Mouse (Mus musculus) urinary bladder, adult 18-20 months (tissue): ENCODE results near the gene Casq2.

Experiments used
- DNase-seq, 2 experiments: peaks; one replicate each; pipeline ENCODE4 v3.0.0; 2022; ENCODE audit warnings: low spot score in 2 of 2, mixed read lengths in 2 of 2

The Casq2 gene

DNA sequence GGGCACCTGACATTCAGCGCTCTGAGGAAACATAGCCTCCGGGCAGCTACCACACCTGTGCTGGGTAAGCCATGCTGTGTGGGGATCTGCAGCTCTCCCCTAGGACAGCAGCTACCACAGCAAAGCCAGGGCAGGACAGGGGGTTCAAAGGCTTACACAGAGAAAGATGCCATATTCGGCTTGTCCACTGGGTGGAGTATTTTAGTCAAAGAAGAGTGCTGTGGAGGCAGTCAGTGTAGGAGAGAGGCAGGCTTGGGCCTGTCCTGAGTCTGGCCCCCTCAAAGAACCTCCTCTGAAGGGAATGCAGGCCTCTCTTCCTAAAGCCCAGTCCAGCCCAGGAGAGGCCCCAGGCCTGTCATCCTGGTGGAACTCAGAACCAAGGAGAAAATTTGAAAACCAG lies 4.4 kb upstream of the Casq2 start:
- DNase-seq = peak; percentile 59 to 63

DNA sequence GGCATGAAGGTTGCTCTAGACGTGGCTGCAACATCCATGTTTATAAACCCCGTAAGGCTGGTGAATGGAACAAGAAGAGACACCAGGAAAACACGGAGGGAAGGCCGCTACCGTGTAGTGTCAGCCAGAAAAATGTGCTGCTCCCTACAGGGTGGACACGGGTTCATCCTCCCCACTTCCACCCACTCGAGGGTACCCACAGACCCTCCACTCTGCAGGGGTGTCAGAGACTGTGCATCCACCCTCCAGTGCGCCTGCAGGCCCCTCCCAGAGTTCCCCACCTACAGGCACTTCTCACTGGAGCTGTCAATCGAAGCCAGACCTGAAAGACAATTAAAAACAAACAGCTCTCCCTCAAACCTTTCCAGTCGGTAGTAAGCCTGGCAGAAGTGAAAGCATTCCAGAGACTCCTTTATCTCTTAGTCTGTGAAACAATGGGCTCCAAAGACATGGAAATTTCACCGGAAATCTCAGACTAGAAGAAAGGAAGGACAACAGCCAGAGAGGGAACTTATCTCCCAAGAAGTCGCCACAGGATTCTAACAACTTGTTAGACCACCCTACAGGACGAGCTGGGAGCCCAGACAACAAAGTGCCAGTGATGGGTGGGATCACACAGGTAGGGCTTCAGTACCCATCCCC lies 2.5 kb upstream of the Casq2 start:
- DNase-seq = no peak

DNA sequence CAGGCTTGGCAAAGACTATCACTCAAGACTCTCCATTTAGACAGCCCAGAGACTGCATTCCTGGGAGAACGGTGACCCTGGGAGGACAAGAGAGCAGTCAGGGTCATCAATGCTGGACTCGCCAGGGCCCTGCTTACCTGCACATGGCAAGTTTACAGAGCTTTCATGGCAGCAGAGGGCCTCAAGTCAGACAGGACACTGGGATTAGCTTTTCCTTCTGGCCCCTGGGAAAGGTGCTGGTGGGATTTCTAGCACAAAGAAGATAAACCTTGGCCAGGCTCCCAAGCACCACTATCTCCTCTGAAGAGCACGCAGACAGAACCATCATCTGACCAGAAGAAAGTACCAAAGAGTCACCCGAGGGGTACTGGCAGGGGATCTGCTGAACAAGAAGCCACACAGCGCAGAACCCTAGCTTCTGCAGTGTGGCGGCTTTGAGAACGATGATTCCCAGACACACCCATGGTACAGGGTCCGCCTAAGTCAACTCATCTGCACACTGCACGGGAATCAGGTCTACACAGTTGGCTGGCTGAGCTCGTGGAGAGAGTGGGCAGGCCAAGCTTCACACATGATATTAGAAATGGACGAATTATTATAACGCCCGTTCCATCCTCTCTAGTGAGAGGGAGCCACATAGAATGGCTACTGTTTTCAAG lies 1.3 kb upstream of the Casq2 start:
- no peak for DNase-seq

DNA sequence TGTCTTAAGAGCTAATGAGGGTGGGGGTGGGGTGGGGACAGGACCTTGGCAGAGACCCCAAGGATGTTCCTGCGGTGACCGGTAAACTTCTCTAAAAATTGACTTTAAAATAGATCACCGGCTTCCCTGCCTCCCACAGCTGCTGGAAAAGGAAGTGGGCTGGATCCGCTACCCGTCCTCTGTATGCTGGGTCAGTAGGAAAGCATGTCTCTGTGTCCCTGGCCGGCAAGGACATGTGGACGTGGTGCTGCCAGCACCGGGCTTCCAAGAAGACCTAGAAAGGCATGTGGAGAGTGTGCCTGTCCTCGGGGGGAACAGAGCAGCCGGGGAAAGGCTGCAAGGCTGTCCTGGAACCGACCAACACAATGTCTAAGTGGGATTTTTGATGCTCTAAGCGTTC lies 496 bp upstream of the Casq2 start:
- DNase-seq = no peak

DNA sequence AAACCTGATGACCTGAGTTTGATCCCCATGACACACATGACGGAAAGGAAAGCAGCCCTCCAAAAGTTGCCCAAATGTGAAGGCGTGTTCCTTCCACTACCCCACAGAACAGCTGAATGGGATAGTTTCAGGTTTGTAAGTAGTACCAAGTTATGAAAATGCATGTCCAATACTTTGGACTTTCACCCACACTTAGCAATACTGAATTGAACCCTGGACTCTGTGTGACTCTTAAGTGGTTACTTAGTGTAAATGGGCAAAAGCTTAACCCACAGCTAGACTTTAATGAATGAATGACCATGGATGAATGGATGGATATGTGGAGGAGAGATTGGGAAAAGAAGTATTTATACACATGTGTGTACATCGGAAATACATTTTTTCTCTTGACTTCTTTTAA lies 8.6 kb downstream of the Casq2 start:
- DNase-seq = no peak

DNA sequence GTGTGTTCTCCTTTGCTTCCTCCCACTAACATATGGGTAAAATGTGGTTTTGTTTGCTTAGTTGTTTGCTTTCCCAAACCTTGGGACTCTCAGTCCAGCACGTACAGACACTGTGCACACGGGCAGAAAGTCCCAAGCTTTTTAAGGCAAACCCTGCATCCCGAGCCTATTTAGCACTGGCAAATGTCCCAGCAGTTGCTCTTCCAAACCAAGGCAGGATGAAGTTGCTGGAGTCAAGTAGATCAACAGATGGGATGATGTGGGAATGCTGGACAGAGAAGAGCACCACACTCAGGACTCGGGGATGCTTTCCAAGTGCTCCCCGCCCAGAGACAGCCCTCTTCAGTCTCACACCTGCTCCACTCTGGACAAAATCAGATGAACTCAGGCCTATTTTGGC lies 9.2 kb downstream of the Casq2 start:
- DNase-seq = no peak

DNA sequence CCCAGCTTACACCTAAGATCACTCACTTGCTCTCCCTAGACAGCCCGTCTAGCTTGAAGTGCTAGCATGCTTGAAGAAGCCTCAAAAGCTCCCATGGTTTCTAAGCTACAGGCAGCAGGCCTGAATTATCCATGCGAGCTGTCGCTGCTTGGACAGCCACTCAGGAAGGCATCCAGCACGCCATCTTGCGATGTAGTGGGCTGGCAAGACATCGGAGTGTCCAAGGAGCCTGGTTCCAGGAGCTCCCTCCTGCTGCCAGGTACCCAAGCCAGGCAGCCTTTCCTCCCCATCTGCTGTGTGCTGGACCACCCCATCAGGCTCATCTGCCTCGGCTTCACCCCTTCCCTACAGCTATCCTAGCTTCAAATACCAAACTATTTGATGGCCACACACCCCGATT lies 10.2 kb downstream of the Casq2 start:
- no peak for DNase-seq

DNA sequence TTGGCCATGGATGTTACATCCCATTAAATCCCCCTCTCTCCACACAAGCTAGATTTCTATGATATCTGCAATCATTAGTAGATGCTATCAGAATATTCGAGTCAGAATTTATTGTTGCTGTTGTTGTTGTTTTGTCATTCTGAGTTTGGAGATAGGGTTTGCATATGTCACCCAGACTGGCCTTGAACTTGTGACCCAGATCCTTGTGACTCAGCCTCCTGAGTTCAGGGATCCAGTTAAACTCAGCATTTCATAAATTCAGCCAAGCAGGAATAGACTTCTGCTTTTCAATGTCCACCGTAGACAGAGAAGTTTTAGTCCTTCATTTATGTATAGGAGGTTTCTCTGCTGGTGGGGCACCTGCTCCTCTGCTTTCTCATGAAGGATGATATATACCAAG lies 10.8 kb downstream of the Casq2 start:
- no peak for DNase-seq

DNA sequence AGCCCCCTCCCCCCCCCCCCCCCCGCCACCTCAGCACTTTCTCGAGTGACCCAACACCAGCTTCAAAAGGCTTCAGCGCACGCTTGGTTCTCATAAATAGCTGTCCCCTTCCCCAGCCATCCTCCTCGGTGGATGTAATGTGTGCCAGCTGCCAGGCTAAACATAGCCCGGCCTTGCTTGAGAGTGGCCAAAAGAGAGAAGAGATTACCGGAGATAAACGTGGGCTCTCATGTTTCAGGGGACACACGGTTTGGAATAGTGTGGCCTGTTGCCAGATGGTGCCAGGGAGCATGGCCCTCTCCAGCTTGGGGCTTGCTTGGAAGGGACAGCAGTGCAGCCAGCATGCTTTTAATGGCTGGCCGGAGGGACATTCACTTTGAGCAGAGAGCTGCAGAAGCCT lies 13.0 kb downstream of the Casq2 start:
- DNase-seq = no peak

DNA sequence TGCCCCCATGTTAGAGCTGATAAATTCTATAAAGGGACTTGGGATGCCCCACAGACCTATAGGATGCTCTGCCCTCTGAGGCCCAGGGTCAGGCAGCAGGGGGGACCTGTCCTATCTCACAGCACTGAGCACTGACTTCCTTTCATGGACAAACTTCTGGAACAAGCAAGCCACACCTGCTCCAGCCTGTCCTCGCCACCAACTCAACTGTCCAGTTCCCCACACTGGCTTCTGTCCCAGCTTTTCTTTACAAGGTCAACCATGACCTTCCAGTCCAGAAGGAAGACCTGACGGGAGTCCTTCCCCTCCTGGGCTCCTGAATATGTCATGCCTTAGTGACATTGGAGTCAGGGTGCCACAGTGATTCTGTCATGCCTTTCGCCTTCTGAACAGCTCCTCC lies 13.6 kb downstream of the Casq2 start:
- DNase-seq = no peak

DNA sequence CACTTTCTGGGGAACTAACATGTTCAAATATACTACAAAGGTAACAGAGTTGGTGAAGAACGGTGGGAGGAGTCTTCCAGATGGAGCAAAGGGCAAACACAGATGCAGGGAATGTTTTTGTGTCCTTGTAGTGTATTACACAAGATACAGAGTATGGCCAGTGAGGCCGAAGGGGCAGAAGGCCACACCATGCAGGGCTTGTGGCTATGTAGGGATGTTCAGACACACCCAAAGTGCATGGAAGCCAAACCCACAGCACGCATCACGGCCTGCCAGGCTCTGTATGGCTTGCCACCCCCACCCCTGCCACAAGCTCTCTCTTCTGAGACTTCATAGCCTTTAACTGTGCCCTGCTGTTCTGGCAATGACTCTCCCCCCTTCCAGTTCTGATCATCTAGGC lies 15.2 kb downstream of the Casq2 start:
- no peak for DNase-seq

DNA sequence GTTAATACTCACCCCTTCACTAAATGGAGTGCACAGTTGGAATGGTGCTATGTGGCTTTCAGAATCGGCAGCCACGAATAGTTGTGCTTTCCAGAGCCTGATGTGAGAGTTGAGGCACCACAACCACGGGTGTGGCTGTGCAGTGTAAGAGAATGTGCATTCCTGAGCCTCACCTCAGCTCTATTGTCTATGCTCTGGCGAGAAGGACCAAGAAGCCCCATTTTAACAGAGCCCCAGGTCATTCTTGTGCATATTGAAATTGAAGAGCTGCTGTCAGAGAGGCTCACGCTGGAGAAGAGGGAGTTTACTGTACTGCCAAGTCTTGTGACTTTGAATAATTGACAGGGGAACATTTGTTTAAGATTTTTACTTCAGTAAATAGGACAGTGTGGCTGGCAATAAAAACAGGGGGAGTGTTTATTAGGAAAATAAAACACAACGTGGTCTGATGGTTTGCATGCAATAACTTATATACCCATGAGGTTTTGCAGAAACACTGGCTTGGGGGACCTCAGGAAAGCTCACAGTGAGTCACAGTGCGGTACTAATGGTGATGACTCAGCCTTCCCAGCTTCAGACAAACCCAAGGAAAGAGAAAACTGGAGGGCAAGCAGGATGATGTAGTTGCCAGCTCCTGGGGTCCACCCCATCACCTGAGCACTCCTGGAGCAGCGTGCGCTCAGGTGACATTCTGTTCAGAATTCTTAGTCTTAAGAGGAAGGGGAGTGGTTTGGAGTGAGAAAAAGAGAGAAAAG lies 17.8 kb downstream of the Casq2 start:
- no peak for DNase-seq

DNA sequence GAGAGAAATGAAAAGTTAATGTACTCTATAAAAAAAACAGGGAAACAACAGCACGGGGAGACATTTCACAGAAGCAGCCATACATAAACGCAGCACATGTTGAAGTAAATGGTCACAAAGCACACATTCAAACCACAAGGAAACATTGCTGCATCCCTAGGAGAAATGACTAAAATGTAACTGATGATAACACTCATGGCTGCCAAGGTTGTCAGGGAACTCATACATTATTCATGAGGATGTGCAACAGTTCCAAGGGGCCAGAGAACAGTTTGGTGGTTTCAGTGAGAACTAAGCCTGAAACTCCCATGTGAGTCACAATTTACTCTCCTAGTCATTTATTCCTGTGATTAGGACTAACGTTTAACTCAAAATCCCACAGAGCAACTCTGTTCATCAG lies 22.0 kb downstream of the Casq2 start:
- no peak for DNase-seq

DNA sequence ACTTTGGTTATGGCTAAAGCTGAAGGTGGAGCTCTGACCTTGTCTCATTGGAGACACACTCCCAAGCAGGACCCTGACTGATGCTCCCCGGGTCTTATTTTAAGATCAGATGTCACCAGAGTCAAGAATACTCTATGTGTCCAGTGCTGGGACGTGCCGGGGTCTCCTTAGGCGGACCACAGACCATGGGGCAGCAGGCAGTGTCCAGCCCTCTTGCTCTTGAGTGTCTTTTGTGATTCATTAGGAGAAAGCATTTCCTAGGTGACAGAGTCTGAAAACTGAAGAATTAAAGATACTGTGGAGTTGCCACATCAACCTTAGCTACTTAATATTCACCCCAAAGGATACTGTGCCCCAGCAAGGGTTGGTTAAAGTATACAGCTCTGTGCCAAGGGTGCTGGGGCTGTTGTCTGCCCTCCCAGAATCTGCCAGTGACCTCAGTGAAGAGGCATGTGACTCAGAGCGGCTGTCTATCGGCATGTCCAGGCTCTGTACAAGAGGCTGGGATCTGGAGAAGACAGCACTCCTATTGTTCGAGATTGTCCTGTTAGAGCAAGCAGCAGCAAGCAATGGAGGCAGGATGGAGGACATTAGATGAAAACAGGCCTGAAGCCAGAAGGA lies 25.9 kb downstream of the Casq2 start:
- no peak for DNase-seq

DNA sequence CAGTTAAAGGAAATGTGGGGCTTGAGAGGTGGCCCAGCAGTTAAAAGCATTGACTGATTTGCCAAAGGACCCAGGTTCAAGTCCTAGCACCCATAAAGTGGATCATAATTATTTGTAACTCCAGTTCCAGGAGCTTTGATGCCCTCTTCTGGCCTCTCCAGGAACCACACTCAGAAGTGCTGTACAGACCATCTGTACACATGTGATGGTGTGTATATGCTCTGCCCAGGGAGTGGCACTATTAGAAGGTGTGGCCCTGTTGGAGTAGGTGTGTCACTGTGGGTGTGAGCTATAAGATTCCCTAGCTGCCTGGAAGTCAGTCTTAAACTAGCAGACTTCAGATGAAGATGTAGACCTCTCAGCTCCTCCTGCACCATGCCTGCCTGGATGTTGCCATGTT lies 34.7 kb downstream of the Casq2 start:
- no peak for DNase-seq

DNA sequence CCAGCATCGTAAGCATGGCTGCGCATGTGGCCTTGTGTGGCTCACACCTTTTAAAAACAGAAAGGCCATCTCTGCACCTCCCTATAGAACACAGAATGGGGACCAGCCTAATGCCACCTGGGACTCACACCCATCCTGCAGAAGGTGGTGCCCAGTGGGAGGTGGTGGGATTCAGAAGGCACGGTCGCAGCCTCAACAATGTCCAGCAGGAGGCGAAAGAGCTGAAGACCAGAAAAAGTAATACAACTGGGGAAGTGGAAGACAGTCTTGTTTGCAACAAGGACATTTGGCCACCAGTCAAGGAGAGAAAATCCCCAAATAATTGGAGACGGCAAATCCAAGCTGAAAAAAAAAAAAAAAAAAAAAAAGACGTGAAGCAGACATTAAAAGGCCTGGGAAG lies 35.8 kb downstream of the Casq2 start:
- no peak for DNase-seq

DNA sequence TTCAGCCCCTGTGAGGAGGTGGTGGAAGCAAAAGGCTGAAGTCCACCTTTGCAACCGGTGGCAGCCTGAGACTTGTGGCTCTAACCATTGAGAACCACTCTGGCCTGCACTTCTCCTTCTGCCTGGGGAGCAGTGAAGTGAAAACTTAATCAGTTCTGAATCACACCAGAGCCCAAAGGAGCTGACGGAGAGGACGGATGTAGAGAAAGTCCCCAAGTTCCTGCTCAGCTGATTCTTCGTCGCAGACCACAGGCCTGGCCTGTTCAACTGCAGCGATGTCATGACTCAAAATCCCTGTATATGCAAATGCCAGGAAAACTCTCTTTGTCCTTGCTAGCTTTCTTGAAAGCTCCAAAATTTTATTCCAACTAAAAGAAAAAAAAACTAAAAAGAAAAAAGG lies 37.4 kb downstream of the Casq2 start:
- no peak for DNase-seq

DNA sequence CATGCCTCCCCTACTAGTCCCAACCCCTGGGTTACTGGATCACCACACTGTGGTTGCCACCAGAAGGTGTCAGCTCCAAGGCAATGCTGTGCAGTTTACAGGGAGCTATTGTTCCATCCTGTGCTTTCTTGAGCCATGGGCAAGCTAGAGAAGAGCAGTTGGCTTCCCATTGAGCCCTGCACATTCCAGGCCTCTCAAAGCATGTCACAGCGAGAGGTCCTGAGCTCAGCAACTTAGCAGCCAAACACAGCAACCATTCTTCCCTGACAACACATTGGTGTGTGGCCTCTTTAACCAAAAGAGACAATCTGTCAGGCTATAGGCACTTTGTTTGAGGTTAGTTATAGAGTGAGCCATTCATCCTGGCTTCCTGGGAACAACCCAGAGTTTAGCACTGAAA lies 39.3 kb downstream of the Casq2 start:
- DNase-seq = no peak

DNA sequence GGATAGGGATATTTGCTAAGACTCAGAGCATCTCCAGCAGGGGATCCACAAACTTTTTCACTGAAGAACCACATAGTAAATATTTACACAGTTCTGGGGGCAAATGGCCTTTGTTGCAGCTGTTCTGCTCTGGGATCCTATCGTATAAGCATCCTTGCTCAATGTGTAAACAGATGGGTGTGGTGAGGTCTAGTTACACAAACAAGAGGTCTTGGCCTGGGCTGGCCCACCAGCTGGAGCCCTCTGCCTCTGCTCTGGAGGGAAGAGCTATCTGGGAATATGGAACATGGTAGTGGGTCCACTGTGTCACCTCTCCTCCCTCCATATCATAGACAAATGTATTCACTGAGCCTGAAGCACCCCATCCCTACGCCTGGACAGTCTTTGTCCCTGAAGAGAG lies 40.9 kb downstream of the Casq2 start:
- DNase-seq = no peak

DNA sequence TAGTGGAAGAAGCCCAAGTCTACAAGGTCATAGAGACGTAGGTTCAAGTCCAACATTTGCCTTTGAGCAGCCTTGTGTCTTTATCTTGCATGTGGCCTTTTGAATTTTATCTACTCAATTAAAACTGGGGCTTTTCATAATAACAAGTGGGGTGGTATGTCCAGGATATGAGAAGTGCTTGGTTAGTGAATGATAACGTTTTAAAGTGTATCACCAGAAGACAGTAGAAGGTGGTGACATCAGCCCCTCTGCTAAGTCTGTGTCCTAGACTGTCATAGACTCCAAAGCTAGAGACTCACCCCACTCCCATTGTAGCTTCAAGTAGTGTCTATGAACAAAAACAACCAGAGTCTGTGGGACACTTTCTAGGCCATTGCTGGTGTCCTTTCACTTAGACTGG lies 42.0 kb downstream of the Casq2 start:
- DNase-seq = no peak

DNA sequence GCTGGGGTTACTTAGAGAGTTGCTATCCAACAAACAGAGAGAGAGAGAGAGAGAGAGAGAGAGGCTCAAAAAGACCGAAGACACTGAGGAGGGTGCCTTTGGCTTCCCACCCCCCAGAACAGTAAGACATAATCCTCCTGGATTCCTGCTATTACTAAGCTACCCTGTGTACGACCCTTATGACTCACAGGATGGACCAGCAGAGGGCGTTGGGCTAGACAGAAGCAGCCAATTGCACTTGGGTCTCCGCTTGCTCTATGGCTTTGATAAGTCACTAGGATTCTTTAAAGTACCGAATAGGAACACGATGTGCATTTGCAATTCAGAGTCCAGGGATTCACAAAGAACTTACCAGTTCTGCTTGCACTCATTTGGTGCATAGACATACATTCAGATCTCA lies 44.3 kb downstream of the Casq2 start:
- no peak for DNase-seq

DNA sequence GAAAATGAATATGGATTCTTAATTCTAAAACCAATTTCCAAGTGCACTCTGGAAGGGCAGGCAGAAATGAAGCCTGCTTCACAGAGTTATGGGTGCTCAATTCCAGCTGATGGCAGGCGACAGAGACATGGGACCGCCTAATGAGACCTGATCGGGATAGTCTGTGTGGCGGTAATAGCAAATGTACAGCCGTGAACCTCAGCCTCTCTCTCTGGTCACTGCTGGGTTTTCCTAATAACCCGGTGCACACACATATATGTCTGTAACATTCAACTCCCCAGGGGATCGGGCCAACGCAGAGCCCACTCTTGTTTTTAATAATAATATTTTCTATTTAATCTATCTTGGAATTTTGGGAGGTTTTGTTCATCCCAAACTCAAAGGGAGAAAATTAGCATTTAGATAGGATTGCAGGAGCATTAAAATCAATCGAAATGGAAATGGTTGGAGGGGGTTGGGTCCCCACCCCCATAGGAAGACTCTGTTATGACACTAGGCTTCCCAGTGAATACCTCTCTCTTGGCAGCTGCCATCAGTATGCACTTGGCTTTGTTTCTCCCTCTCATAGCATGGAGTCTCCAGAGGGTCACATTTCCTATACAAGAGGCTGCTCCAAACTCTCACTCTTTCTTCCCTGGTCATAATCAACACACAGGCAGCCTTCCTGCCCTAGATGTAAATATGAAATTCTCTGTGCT lies 45.6 kb downstream of the Casq2 start:
- no peak for DNase-seq
